Mouse (Mus musculus) limb, embryonic 14.5 days (tissue): ENCODE measurements around the gene Lztfl1. TPM values are rescaled to one million over a fixed set of nuclear protein-coding genes. Genes with fewer than 3 reads are reported as not detected.
A peak's percentile ranks its signal among the peaks of the same experiment; 100 is the strongest.

Experiments
- ATAC-seq: fragments of 200-750 bp; cut with Nextera tagmentation; 2 replicates; pipeline ENCODE4 v1.8.0; 2017; ENCODE audit warnings: low read depth, moderate number of reproducible peaks, moderate TSS enrichment; ENCODE audit not compliant: low FRiP score
- DNase-seq: peaks from one replicate; pipeline ENCODE4 v3.0.0-alpha.2; 2015; ENCODE audit warnings: low spot score
- H3K27ac ChIP-seq: fragments of 300-500 bp; sonication (generic); replicated peaks from 2 replicates; pipeline ENCODE4 v1.5.1; 2014; ENCODE audit warnings: low read depth, mild to moderate bottlenecking, low read length, moderate library complexity, mixed read lengths
- H3K27me3 ChIP-seq: fragments of 300-500 bp; sonication (generic); 2 replicates; pipeline ENCODE4 v1.6.1; 2014; ENCODE audit warnings: low read length, mixed read lengths; ENCODE audit not compliant: control insufficient read depth, insufficient read depth
- H3K36me3 ChIP-seq: fragments of 300-500 bp; sonication (generic); 2 replicates; pipeline ENCODE4 v1.6.1; 2014; ENCODE audit warnings: mild to moderate bottlenecking, low read length, moderate library complexity, mixed read lengths; ENCODE audit not compliant: control insufficient read depth, insufficient read depth
- H3K4me1 ChIP-seq: fragments of 300-500 bp; sonication (generic); 2 replicates; pipeline ENCODE4 v1.6.1; 2014; ENCODE audit warnings: antibody characterized with exemption, low read length, mixed read lengths; ENCODE audit not compliant: control insufficient read depth, insufficient read depth
- H3K4me2 ChIP-seq: fragments of 300-500 bp; sonication (generic); replicated peaks from 2 replicates; pipeline ENCODE4 v1.6.1; 2014; ENCODE audit warnings: low read depth, mild to moderate bottlenecking, low read length, moderate library complexity; ENCODE audit not compliant: severe bottlenecking
- H3K4me3 ChIP-seq: fragments of 300-500 bp; sonication (generic); replicated peaks from 2 replicates; pipeline ENCODE4 v1.5.1; 2014; ENCODE audit warnings: low read length
- H3K9ac ChIP-seq: fragments of 300-500 bp; sonication (generic); 2 replicates; pipeline ENCODE4 v1.6.1; 2014; ENCODE audit warnings: mild to moderate bottlenecking, low read depth, low read length, moderate library complexity; ENCODE audit not compliant: severe bottlenecking
- H3K9me3 ChIP-seq: fragments of 300-500 bp; sonication (generic); 2 replicates; pipeline ENCODE4 v1.6.1; 2016; ENCODE audit warnings: low read length; ENCODE audit not compliant: control insufficient read depth
- POLR2A ChIP-seq: fragments of 200-500 bp; IDR thresholded peaks from 2 replicates; pipeline ENCODE4 v1.8.0; 2012; ENCODE audit warnings: inconsistent platforms, mild to moderate bottlenecking, moderate library complexity, borderline replicate concordance; ENCODE audit not compliant: insufficient read depth, insufficient read length; ENCODE audit errors: extremely low read depth
- WGBS: fragments of 180-500 bp; shearing (Covaris S2); extraction: QIAGEN DNeasy Blood & Tissue Kit; methylation state at CpG from one replicate; pipeline ENCODE4 v1.1.7; 2014; 5-methylcytosine and 5-hydroxymethylcytosine counted together
- polyA plus RNA-seq, 2 experiments: library from polyadenylated mRNA; depleted of rRNA in 1 of 2; stranded (reverse) in 1 of 2; unstranded in 1 of 2; fragments of >200 nt; fragmentation: Nextera tagmentation in 1 of 2; extraction: Ambion mirVana in 1 of 2; gene quantifications; 2 replicates each; pipeline versions ENCODE4 v1.2.1 to v1.2.3; 2012 to 2014

The Lztfl1 gene
- polyA plus RNA-seq, 2 experiments, result 33.6 to 74.3 TPM

GRCm38 (mm10) chr9:123740799-123741198 is 23.3 kb upstream of the Lztfl1 start:
- Histone ChIP-seq H3K27me3 (no peaks in the 10 kb centered on the region), H3K9ac (no peak overlapping the region), H3K36me3 (no peaks in the 10 kb centered on the region), H3K9me3 (no peaks in the 10 kb centered on the region), H3K4me2 (no peak overlapping the region), H3K27ac (no peak overlapping the region), H3K4me1 (no peaks in the 10 kb centered on the region), H3K4me3 (no peak overlapping the region)
- ATAC-seq, result no peak
- 79% methylated on average over 4 of the region's 4 CpGs for WGBS
- TF ChIP-seq POLR2A, result no peak
- DNase-seq, result no peak

GRCm38 (mm10) chr9:123734133-123734532 is 16.6 kb upstream of the Lztfl1 start:
- Histone ChIP-seq H3K4me1 (no peaks in the 10 kb centered on the region), H3K4me3 (no peak overlapping the region), H3K27ac (no peak overlapping the region), H3K36me3 (no peaks in the 10 kb centered on the region), H3K9ac (no peak overlapping the region), H3K9me3 (no peaks in the 10 kb centered on the region), H3K27me3 (no peaks in the 10 kb centered on the region), H3K4me2 (no peak overlapping the region)
- TF ChIP-seq POLR2A, result no peak
- DNase-seq (no peak), ATAC-seq (no peak)
- WGBS, result 73% methylated on average over 2 of the region's 3 CpGs

- DNase-seq (no peak), ATAC-seq (no peak)
- no peaks in the 10 kb centered on the region for H3K9me3 ChIP-seq
- H3K9ac ChIP-seq, result no peak overlapping the region
- no peak overlapping the region for H3K4me2 ChIP-seq
- H3K36me3 ChIP-seq, result no peaks in the 10 kb centered on the region
- H3K27ac ChIP-seq, result no peak overlapping the region
- 63% methylated on average over 3 of the region's 3 CpGs for WGBS
- TF ChIP-seq POLR2A, result no peak
- no peak overlapping the region for H3K4me3 ChIP-seq
- H3K27me3 ChIP-seq, result no peaks in the 10 kb centered on the region
- H3K4me1 ChIP-seq, result no peaks in the 10 kb centered on the region
Measured at GRCm38 (mm10) chr9:123731271-123731670, 13.8 kb upstream of the Lztfl1 start.

- no peak overlapping the region for H3K4me3 ChIP-seq
- H3K27ac ChIP-seq, result no peak overlapping the region
- H3K27me3 ChIP-seq, result no peaks in the 10 kb centered on the region
- no peak for TF ChIP-seq POLR2A
- H3K4me1 ChIP-seq, result no peaks in the 10 kb centered on the region
- no peak overlapping the region for H3K9ac ChIP-seq
- H3K36me3 ChIP-seq, result no peaks in the 10 kb centered on the region
- no peaks in the 10 kb centered on the region for H3K9me3 ChIP-seq
- ATAC-seq (no peak), DNase-seq (no peak)
- no peak overlapping the region for H3K4me2 ChIP-seq
- WGBS, result 66% methylated on average over 2 of the region's 2 CpGs
Measured at GRCm38 (mm10) chr9:123722737-123723493, 5.4 kb upstream of the Lztfl1 start.

- Histone ChIP-seq H3K9me3 (no peaks in the 10 kb centered on the region), H3K4me3 (peak overlapping the region; percentile 86), H3K9ac (0 out of 2 replicates have a peak overlapping the region, but pooled peaks have one; percentile 89), H3K27ac (no peak overlapping the region), H3K36me3 (peaks cover 12% of the 10 kb centered on the region), H3K4me2 (peak overlapping the region; percentile 73), H3K27me3 (no peaks in the 10 kb centered on the region), H3K4me1 (peaks cover 6% of the 10 kb centered on the region; the same call in 1 of the 2 replicates)
- DNase-seq, result no peak
- no peak for TF ChIP-seq POLR2A
- no peak for ATAC-seq
- WGBS, result 39% methylated on average over 3 of the region's 3 CpGs
Measured at GRCm38 (mm10) chr9:123716301-123716700, 1.2 kb downstream of the Lztfl1 start.

- no peak for ATAC-seq
Measured at GRCm38 (mm10) chr9:123713111-123713510, 4.4 kb downstream of the Lztfl1 start.

More at GRCm38 (mm10) chr9:123713111-123713510, 4.4 kb downstream of the Lztfl1 start:
- H3K4me2 ChIP-seq, result no peak overlapping the region
- H3K27me3 ChIP-seq, result no peaks in the 10 kb centered on the region
- no peak overlapping the region for H3K27ac ChIP-seq
- H3K36me3 ChIP-seq, result peaks cover 37% of the 10 kb centered on the region
- no peak for DNase-seq
- H3K9ac ChIP-seq, result no peak overlapping the region
- WGBS, result 84% methylated on average over 2 of the region's 2 CpGs
- no peak overlapping the region for H3K4me3 ChIP-seq
- no peaks in the 10 kb centered on the region for H3K9me3 ChIP-seq
- no peak for TF ChIP-seq POLR2A
- peaks cover 6% of the 10 kb centered on the region; the same call in 1 of the 2 replicates for H3K4me1 ChIP-seq
